Mouse (Mus musculus) MEL-GATA-1-ER (cell line): ENCODE results near the gene 1110059E24Rik.
"Not testable (repeated sequence)": the region's sequence is repeated elsewhere in the genome, so short reads cannot be mapped to it uniquely, and the experiment has no call there.

ENCODE experiments used
- DNase-seq: peaks from one replicate; pipeline ENCODE4 v3.0.0-alpha.2; 2012; ENCODE audit warnings: low read depth; ENCODE audit errors: extremely low read depth

The 1110059E24Rik gene

DNA sequence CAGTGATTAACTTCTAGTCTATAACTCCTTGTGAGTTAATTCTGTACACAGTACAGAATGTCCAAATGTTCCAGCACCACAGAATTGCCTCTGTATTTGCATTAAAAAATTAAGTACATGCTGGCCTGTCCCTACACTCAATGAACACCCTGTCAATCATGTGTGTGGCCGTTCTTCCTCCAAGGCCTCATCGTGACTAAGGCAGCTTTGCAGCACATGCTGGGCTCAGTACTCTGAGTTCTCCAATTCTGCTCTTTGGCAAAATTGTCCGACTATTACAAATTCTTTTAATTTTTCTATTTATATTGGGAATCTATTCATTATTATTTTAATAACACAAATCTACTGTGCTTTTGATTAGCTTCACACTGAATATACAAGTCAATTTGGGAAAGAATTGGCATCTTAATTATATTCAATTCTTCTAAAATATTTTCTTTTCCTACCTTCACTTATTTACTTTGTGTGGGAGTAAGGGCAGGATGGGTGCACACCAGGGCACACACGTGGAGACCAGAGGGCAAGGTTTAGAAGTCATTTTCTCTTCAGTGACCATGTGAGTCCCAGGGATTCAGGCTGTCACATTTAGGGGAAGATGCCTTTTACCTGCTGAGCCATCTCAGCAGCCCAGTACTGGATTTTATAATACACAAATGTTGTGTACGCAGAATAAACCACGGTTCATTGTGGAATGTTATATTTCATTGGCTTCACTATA, 26.3 kb downstream of the 1110059E24Rik start:
- no peak for DNase-seq

DNA sequence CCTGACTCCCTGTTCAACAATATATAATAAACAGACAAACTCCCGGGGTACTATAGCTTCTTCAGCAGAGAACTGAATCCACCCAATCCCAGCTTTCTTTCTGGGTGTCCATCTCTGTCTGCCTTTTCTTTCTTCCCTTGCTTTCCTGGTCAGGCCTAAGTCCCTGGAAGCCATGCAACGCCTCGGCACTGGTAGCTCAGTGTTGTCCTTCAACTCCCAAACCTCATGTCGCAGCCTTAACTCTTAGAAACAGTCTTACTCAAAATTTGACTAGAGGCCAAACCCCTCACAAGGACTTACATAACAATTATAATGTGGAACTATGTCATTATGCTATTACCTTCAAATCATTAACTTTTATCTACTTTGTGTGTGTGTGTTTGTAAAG, 28.6 kb downstream of the 1110059E24Rik start:
- DNase-seq = no peak

DNA sequence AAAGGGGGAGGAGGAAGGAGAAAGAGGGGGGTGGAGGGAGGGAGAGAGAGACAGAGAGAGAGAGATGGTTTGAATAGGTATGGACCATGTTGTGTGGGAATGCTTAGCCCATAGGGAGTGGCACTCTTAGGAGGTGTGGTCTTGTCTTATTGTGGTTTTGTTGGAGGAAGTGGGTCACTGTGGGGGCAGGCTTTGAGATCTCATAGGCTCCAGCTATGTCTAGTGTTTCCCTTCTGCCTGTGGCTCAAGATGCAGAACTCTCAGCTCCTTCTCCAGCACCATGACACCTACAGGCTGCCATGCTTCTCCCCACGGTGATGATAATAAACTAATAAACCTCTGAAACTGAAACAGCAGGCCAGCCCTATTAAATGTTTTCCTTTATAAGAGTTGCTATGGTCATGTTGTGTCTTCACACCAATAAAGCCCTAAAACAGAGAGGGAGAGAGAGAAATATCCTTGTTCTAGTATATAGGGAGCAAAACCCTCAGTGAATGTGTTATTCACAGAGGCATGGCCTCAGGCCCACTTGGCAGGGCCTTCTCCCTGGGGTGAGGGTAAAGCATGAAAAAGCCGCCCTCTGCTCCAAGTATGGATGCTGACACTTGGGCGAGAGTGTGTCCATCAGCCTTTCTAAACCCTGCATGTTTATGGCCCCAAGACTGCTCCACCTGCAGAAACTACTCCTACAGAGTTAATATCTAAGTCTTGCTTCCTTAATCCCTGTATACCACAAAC, 29.2 kb downstream of the 1110059E24Rik start:
- DNase-seq = peak; percentile 41

DNA sequence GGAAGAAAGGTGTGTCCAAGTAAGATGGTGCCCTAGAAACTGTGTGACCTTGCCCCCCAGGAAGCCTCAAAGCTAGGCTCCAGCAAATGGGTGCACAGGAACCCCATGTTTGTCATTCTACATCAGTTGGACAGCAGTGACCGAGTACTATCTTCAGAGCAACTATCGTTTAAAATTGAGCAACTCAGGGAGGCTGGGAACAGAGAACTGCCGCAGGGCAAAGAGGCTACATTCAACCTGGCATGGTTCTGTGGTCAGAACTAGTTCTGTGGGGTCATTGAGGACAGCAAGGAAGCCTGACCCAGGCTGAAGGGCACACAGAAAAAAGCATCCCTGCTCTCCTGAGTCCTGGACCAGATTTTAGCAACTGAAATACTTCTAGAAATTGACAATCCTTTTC, 37.0 kb downstream of the 1110059E24Rik start:
- no peak for DNase-seq

DNA sequence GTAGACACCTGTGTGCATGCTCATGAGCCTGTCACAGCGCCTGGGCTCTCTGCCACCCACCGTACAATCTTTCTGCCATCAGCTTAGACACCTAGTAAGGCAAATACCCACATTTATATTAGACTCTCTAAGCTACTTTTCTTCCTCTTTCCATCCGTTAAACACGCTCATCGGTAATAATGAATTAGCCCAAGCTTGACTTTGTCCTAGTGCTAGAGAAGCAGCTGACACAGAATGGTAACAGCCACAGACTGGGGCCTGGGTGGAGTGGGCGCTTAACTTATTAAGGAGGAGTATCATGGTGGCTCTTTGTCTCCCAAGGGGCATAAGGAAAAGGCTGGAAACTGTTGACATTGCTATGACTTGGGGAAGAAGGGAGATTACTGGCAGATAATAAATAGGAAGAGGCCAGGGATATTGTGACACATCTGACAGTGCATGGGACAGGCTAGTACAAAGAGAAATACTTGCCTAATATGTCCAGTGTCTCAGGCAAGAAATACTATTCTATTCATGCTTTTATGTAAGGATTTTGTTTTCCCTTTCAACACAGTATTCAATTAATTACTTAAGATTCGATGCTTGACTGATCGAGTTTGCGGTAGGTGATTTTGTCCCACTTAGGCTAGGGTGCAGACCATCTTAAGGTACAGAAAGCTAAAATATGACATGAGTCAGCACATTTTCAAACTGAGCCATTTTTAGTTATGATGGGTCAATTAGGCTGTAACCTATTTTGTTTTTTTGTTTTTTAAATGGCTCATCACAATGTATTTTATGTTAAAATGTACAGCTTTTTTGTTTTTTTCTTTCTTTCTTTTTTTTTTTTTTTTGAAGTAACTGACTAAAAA, 40.8 kb downstream of the 1110059E24Rik start:
- DNase-seq = no peak

DNA sequence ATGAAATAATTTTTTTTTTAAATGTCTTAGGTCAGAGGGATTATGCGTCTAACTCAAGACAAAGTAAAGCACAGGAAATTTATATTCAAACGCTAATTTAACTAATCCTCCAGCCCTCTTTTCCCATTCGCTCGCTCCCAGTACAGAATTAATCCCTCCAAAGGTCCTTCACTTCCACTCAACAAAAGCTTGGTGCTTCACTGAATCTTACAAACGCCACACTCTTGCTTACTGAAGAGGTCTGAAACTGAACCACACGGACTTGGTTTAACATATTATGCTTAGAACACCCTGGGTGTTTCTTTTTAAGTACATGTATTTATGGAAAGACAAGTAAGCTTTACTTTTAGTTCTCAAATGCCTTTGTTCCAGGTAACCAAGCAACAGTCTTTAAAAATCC, 41.5 kb downstream of the 1110059E24Rik start:
- no peak for DNase-seq

DNA sequence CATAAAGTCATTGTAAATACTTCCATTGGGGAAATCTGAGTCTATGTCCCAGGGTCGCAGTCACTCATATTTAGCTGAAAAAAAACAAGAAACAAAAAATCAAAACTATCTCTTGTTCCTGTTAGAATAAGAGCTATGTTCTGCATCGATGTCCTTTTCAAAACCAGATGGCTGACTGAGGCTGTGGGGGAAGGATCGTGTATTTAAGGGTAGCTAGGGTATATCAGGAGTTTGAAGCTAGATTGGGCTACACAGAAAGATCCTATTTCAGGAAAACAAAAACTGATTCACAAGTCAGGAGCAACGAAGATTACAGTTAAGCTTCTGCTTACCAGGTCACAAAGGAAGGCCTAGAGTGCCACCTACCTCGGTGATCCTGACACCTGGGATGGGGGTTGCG, 42.5 kb downstream of the 1110059E24Rik start:
- no peak for DNase-seq

DNA sequence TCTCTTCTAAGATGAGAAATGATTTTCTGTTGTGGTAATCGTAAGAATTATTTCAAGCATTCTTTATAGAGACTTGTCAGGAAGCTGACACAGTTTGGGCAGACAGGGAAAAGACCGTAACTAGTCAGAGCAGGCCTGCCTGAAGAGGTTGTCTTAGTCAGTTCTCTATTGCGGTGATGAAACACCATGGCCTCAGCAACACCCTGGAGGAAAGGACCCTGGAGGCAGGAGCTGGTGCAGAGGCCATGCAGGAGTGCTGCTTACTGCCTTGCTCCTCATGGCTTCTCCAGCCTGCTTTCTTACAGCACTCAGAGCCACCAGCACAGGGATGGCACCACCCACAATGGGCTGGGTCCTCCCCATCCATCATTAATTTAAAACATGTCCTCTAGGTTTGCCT, 47.5 kb downstream of the 1110059E24Rik start:
- DNase-seq = no peak

DNA sequence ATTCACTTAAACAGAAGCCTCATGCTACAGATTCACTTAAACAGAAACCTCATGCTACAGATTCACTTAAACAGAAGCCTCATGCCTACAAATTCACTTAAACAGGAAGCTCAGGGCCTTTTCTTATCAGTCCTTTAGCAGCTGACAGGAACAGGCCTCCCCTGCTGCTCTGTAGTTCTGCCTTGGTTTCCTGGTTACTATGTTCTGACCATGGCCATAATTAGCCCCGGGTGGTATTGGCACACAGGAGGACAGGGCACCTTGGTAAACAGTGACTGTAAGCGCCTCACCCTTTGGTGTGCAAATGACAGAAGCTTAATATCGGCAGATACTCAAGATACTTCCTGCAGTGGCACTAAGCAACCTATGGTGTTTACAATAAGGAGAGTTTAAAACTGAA, 48.9 kb downstream of the 1110059E24Rik start:
- DNase-seq = peak; percentile 73

DNA sequence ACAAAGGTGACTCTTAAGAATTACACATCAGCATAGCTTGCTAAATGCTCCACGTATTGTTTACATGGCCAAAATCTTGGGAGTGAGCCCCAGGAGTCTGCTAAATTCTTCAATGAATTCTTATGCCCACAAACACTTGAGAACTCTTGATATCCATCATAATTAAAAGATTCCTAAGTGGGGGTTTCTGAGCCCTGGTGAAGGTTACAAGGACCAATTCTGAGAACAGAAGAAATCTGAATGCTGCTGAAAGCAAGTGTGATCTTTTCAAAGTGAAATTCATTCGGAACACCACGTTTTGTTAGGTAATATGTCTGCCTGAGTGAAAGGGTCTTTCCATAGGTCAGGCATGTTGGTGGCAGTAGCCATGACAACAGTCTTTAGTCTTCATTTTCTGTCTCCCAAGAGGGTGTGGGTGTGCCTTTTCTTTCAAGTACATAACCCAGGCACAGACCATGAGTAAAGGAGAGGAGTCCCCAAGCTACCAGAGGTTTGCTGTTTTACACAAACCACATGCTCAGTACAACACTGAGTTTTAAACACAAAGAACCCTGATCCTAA, 51.2 kb downstream of the 1110059E24Rik start:
- DNase-seq = no peak

DNA sequence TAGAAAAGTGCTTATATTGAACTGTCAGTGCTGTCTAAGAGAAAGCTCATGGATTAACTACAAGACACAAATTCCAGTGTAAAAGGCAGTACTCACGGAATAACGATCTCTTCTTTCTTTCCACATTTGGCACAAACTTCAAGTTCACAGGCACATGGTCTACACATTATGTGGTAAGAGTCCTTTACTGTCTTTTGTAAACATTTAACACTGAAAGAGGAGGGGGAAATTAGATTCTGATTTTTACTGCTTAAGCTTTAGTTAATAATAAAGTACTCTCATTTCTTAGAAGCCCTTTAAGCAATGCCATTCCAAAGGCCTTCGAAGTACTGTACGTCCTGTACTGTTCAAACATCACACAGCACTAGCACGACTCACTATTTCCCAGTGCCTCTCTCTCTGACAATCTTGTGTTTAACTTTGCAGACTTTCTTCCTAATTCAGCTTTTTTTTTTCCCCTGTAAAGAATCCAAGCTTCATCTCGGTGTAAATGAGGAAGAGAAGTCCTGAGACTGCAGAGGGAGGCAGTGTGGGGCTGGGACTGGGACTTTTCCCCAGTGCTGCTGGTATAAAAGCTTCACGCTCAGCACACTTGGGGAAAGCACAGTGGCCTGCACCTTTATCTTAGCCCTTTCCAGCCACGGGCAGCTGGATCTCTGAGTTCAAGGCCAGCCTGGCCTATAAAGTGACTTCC, 54.0 kb downstream of the 1110059E24Rik start:
- DNase-seq = no peak

DNA sequence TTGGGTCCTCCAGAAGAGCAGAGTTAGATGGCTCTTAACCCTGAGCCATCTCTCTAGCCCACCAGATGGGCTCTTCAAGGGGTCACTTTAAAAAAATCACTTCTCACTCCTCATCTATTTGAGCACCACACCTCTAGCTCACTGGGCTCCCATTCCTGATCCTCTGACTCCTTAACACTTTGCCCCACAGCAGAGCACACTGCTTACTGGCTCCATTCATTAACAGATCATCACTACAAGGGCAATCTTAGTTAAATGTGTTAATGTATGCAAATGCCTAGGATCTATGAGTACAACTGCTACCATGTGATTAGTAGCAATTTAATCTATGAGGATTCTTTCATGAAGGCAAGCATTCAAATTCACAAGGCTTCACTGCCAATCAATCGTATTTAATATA, 58.1 kb downstream of the 1110059E24Rik start:
- no peak for DNase-seq

DNA sequence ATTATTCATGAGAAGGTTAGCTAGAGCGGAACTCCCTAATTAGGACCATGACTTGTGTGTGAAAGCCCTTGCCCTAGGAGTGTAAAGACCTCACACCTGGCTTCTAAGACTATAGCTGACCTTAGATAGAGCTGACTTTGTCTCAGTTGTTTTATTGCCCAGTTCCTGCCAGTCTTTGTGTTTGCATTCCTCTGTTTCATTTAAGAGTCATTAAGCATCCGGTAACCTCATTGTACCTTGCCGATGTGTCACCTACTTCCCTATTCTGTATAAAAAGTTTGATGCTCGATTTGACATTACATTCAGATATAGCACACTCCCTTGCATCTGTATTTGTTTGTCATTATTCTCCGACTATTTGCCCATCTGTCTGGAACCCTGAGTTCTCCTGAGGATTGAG, 60.6 kb downstream of the 1110059E24Rik start:
- DNase-seq = not testable (repeated sequence)

DNA sequence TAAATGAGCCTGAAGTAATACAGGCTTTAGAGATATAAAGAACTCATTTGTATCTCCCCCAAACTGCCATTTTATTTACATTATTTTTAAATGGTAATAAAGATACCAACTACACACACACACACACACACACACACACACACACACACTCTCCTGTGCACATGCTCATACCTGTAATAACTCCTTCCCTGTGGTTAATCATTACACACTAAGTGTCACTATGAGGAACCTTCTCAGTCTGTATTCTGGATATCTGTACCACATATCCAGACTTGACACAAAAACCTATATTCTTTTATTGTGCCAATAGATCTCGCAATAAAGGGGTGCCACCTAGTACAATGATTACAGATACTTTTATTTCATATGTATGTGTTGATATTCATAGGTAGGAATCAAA, 62.9 kb downstream of the 1110059E24Rik start:
- DNase-seq = no peak

DNA sequence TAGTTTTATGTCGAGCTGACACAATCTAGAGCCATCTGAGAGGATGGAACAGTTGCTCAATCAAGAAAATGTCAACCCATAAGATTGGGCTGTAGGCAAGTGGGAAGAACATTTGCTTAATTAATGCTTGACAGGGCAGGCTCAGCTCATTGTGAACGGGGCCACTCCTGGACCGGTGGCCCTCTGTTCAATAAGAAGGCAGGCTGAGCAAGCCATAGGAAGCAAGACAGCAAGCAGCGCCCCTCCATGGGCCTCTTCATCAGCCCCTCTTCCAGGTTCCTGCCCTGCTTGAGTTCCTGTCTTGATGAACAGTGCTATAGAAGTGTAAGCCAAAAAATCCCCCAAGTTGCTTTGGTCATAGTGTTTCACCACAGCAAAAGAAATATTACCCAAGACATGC, 65.2 kb downstream of the 1110059E24Rik start:
- no peak for DNase-seq

DNA sequence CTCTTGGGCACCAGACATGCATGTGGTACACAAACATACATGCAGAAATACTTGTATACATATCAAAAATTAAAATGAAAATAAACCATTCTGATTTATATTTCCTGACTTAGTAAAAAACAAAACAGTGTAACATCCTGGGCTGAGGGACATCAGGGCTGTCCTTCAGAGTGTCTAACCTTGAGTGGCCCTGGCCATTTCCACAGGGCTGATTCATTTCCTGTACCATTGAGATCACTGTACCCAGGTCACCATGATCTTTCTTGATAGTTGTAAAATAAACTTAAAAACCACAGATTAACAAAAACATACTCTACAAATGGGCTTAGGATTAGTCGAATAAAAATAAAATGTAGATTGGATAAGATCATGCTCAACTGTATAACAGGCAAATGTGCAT, 66.2 kb downstream of the 1110059E24Rik start:
- DNase-seq = no peak

DNA sequence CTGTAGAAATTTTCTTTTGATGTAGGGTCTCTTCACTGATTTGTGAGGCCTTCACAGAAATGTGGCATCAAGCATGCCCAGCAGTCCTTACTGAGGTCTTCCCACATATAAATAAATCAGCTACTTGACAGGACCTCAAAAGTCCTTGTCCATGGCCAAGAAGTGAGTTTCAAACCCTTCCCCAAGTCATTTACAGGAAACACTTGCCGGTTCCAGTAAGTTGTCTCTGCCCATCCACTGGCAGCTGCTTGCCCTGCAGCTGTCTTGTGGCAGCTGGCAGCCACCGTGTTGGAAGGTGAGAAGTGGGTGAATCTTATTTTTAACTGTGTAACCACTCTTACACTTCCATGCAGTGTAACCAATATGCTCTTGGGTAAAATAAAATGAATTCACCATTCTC, 66.9 kb downstream of the 1110059E24Rik start:
- DNase-seq = no peak

DNA sequence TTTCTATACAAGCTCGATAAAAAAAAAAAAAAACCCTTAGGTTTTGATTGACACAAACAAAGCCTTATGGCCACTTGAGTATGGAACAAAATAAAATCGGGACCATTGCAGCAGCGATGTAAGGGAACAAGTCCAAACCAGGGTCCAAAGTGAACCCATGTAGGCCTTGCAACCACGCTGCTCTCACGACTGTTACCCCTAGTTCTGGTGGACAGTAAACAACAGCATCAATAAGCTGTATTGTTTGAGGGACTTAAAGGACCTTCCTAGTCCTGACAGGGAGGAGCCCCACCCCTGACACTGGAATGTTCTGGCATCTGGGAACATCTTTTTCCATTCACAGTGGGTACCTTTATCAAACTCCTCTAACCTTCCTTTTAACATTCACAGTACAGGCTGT, 68.8 kb downstream of the 1110059E24Rik start:
- no peak for DNase-seq

DNA sequence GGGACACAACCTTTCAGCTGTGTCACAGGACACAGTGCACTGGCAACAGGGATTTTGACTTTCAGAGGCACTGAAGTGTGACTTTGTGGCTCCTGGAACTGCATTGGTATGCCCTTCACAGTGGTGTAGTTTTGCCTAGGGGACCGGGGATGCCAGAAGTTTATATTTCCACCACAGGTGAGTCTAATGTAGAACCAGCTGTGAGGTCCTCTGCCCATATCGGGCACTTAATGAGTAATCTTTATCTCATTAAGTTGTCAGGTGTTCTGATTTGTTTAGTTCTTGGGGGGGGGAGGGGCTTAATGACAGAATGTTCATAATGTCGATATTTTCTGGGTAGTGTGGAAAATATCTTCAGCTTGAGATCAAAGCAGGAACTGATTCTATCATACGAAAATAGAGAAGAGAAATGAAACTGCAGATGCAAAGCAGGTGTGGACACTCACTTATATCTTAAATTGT, 69.2 kb downstream of the 1110059E24Rik start:
- DNase-seq = no peak

DNA sequence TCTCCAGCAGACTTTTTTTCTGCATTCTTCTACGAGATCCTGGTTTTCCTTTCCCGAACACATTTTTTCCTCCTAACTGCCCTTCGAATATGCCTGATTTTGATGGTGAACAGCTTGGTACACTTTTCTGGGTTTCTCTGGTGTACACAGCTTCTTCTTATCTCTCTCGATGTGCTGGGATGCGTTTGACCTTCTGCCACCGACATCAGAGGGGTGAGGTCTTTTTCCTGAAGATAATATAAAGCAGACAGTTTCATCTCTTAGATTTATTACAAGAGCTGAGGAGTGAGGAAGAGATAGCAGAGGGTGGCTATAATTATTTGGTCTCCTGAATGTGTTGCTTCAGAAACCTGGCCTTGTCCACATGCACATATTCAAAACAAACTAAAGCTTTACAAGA, 71.4 kb downstream of the 1110059E24Rik start:
- no peak for DNase-seq

DNA sequence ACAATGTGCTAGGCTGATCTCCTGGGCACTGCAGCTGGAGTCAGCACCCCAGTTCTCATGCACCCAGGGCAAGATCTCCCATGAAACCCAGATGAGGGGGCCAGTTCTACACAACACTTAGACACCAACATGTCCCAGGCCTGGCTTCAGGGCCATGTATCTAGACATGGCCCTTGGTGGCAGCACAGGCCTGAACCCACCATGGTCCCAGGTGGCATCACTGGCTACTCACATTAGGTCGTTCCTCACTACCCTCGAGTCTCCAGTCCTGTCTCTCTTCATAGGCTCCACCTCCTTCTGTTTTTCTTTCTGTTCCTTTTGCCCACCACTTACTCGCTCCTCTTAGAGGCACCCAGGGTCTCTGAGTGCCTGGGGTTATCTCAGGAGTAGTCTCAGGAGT, 72.9 kb downstream of the 1110059E24Rik start:
- no peak for DNase-seq
